Mouse (Mus musculus) myocyte (in vitro differentiated cells): ENCODE results near the gene Syn2. TPM values are rescaled to one million over a fixed set of nuclear protein-coding genes. Genes with fewer than 3 reads are reported as not detected.

ENCODE experiments used
- H3K27me3 ChIP-seq: one replicate; pipeline ENCODE4 v1.6.1; 2011; ENCODE audit not compliant: control insufficient read depth, insufficient read depth, insufficient read length
- H3K36me3 ChIP-seq: one replicate; pipeline ENCODE4 v1.6.1; 2011; ENCODE audit not compliant: control insufficient read depth, insufficient read depth
- H3K4me2 ChIP-seq: one replicate; pipeline ENCODE4 v1.6.1; 2011; ENCODE audit warnings: low read depth, control low read depth
- H3K4me3 ChIP-seq: one replicate; pipeline ENCODE4 v1.5.1; 2011; ENCODE audit warnings: mild to moderate bottlenecking, control low read depth, moderate library complexity
- H3K79me2 ChIP-seq: one replicate; pipeline ENCODE4 v1.6.1; 2011; ENCODE audit not compliant: control insufficient read depth, insufficient read depth
- H3ac ChIP-seq: one replicate; pipeline ENCODE4 v1.6.1; 2011; ENCODE audit not compliant: control insufficient read depth, insufficient read length
- CEBPB ChIP-seq: IDR thresholded peaks from 2 replicates; pipeline ENCODE4 v1.6.1; 2011; ENCODE audit warnings: mild to moderate bottlenecking, moderate library complexity; ENCODE audit not compliant: poor library complexity, insufficient read depth, severe bottlenecking
- E2F4 ChIP-seq: IDR thresholded peaks from one replicate; pipeline ENCODE4 v1.6.1; 2011; ENCODE audit warnings: mild to moderate bottlenecking, control low read depth, moderate library complexity; ENCODE audit not compliant: insufficient read depth
- MAX ChIP-seq: IDR thresholded peaks from one replicate; pipeline ENCODE4 v1.6.1; 2011; ENCODE audit warnings: low read depth, mild to moderate bottlenecking, control low read depth
- MYOD1 ChIP-seq, 3 experiments: IDR thresholded peaks; one replicate each; pipeline ENCODE4 v1.6.1; 2011; ENCODE audit warnings: control low read depth in 2 of 3, low read depth in 2 of 3, mild to moderate bottlenecking in 2 of 3, moderate library complexity in 1 of 3; ENCODE audit not compliant: insufficient read length in 2 of 3, control insufficient read depth in 1 of 3
- MYOG ChIP-seq, 3 experiments: IDR thresholded peaks; one replicate each; pipeline ENCODE4 v1.6.1; 2011; ENCODE audit warnings: control low read depth in 2 of 3, low read depth in 2 of 3, mild to moderate bottlenecking in 2 of 3; ENCODE audit not compliant: insufficient read length in 2 of 3, control insufficient read depth in 1 of 3, insufficient read depth in 1 of 3
- POLR2A ChIP-seq: IDR thresholded peaks from one replicate; pipeline ENCODE4 v1.6.1; 2011; ENCODE audit warnings: low read depth, mild to moderate bottlenecking, control low read depth, moderate library complexity; ENCODE audit not compliant: insufficient read length
- POLR2AphosphoS2 ChIP-seq: IDR thresholded peaks from one replicate; pipeline ENCODE4 v1.6.1; 2011; ENCODE audit warnings: low read depth, control low read depth; ENCODE audit not compliant: insufficient read length
- REST ChIP-seq: IDR thresholded peaks from one replicate; pipeline ENCODE4 v1.6.1; 2011; ENCODE audit warnings: mild to moderate bottlenecking, control low read depth, moderate library complexity; ENCODE audit not compliant: insufficient read depth, insufficient read length
- SRF ChIP-seq: IDR thresholded peaks from one replicate; pipeline ENCODE4 v1.6.1; 2011; ENCODE audit warnings: low read depth; ENCODE audit not compliant: control insufficient read depth, insufficient read length
- TCF12 ChIP-seq: IDR thresholded peaks from one replicate; pipeline ENCODE4 v1.6.1; 2011; ENCODE audit warnings: mild to moderate bottlenecking, control low read depth; ENCODE audit not compliant: poor library complexity, insufficient read depth, severe bottlenecking
- TCF3 ChIP-seq: IDR thresholded peaks from one replicate; pipeline ENCODE4 v1.6.1; 2011; ENCODE audit warnings: low read depth, control low read depth; ENCODE audit not compliant: insufficient read length
- USF1 ChIP-seq: IDR thresholded peaks from one replicate; pipeline ENCODE4 v1.6.1; 2011; ENCODE audit warnings: low read depth, mild to moderate bottlenecking, control low read depth, moderate library complexity
- polyA plus RNA-seq: library from polyadenylated mRNA; unstranded; fragments of >200 nt; fragmentation: generic; extraction: Trizol; gene quantifications from one replicate; pipeline ENCODE4 v1.2.1, GENCODE M21; 2012; ENCODE audit warnings: missing spikeins

Gene Syn2
- polyA plus RNA-seq, 1 experiment = 0.30 TPM

DNA sequence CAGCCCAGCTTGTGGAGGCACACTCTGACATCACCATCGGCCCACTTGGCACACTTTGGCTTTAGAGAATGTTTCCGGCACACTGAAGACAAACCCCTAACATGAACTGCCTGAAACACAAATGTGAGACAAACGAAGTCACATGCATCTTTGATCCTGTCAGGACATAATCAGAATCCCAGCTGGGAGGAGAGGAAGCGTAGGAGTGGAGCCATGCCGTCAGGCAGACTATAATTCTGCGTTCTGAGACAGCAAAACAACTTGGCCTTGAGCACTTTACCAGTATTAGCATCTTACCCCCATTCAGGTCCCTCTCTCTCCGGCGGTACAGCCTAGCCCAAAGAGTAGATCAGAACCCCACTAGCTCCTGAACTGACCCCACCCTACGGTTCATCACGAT, 138.6 kb downstream of the Syn2 start:
- TF ChIP-seq SRF (no peak), MAX (no peak), TCF12 (no peak), USF1 (no peak), REST (no peak), TCF3 (no peak), MYOG (IDR thresholded peaks at IDR 0.05; ENCODE audit: control insufficient read depth in 1 of 3, insufficient read depth in 1 of 3, insufficient read length in 2 of 3, low read depth in 2 of 3) (no peak), CEBPB (no peak), POLR2A (no peak), POLR2AphosphoS2 (no peak), E2F4 (no peak), MYOD1 (IDR thresholded peaks at IDR 0.05; ENCODE audit: control insufficient read depth in 1 of 3, insufficient read length in 2 of 3, low read depth in 2 of 3) (no peak)
- no peak overlapping the region for H3K4me2 ChIP-seq
- no peak overlapping the region for H3ac ChIP-seq
- H3K27me3 ChIP-seq = no peaks in the 10 kb centered on the region
- no peak overlapping the region for H3K4me3 ChIP-seq
- no peaks in the 10 kb centered on the region for H3K79me2 ChIP-seq
- H3K36me3 ChIP-seq = no peaks in the 10 kb centered on the region

DNA sequence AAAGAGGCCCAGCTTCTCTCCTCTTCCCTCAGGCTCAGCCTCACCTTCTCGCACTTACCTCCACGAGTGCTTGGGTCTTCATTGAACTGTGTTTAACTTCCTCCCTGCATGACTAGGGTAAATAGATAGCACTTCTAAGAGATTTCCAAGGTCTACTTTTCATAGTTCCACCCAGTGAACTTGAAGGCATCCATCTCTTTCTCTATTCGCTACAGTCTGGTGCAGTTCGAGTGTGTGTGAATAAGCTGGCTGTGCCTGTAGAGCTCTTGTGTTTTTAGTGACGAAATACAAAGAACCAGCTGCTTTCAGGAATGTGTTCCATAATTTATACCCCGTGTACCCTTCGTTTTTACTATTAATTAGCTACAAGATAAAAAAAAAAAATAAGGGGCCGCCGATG, 140.0 kb downstream of the Syn2 start:
- Histone ChIP-seq H3K4me2 (no peak overlapping the region), H3K36me3 (no peaks in the 10 kb centered on the region), H3K4me3 (no peak overlapping the region), H3K27me3 (no peaks in the 10 kb centered on the region), H3K79me2 (no peaks in the 10 kb centered on the region), H3ac (no peak overlapping the region)
- no peak for TF ChIP-seq E2F4
- no peak for TF ChIP-seq POLR2AphosphoS2
- TF ChIP-seq TCF12 = no peak
- no peak for TF ChIP-seq POLR2A
- TF ChIP-seq MYOD1 (IDR thresholded peaks at IDR 0.05; ENCODE audit: control insufficient read depth in 1 of 3, insufficient read length in 2 of 3, low read depth in 2 of 3) = no peak
- TF ChIP-seq TCF3 = no peak
- TF ChIP-seq MYOG (IDR thresholded peaks at IDR 0.05; ENCODE audit: control insufficient read depth in 1 of 3, insufficient read depth in 1 of 3, insufficient read length in 2 of 3, low read depth in 2 of 3) = no peak
- TF ChIP-seq CEBPB = no peak
- TF ChIP-seq REST = no peak
- no peak for TF ChIP-seq MAX
- TF ChIP-seq SRF = no peak
- no peak for TF ChIP-seq USF1

DNA sequence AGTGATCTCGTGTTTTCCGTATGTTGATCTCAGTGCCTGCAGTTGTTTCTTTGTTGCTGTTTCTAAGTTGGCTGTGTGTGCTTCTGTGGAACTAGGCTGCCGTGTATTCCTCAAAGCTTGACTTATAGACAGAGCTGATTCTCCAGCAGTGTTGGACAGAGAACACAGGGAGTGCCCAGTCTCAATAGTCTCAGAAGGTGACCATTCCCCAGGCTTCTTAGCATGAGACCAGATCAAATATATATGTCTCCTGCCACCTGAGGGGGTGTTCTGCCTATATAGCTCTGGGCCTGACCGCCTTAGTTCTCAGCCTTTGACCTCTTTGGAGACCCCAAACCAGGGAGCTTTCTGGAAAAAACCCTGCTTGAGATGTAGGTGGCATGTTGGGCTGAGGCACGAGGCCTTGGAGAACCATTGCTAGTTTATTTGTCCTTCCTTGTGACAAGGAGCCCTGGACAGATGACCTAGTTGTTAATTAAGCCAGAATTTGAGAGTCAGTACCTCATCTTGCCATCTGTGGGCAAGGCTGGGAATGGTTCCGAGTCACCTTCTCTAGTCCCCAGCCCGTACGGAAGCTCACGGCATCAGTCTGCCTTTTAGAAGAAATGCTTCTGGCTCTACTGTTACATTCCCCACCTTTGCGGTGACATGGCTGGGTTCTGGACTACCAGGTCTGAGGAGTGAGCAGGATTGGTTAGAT, 140.6 kb downstream of the Syn2 start:
- H3K79me2 ChIP-seq = no peaks in the 10 kb centered on the region
- no peaks in the 10 kb centered on the region for H3K36me3 ChIP-seq
- H3K27me3 ChIP-seq = no peaks in the 10 kb centered on the region
- no peak overlapping the region for H3K4me3 ChIP-seq
- H3K4me2 ChIP-seq = no peak overlapping the region
- TF ChIP-seq MAX (no peak), REST (no peak), USF1 (no peak), POLR2AphosphoS2 (no peak), CEBPB (no peak), MYOD1 (IDR thresholded peaks at IDR 0.05; ENCODE audit: control insufficient read depth in 1 of 3, insufficient read length in 2 of 3, low read depth in 2 of 3) (no peak), SRF (no peak), TCF12 (no peak), MYOG (IDR thresholded peaks at IDR 0.05; ENCODE audit: control insufficient read depth in 1 of 3, insufficient read depth in 1 of 3, insufficient read length in 2 of 3, low read depth in 2 of 3) (no peak), TCF3 (no peak), E2F4 (no peak), POLR2A (no peak)
- no peak overlapping the region for H3ac ChIP-seq

DNA sequence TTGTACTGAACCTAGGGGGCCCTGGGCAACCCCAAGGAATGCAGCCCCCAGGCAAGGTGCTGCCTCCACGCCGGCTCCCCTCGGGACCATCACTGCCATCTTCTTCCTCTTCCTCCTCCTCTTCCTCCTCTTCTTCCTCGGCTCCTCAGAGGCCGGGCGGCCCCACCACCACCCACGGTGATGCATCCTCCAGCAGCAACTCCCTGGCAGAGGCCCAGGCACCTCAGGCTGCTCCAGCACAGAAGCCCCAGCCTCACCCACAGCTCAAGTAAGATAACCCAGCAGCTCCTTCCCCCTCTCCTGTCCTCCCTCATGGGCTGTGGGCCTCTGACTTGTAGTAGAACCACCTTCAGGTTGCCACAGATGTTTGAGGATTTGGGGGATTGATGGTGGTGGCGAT, 143.4 kb downstream of the Syn2 start:
- H3K36me3 ChIP-seq = no peaks in the 10 kb centered on the region
- H3ac ChIP-seq = no peak overlapping the region
- H3K27me3 ChIP-seq = no peaks in the 10 kb centered on the region
- TF ChIP-seq E2F4 (no peak), TCF3 (no peak), MYOG (IDR thresholded peaks at IDR 0.05; ENCODE audit: control insufficient read depth in 1 of 3, insufficient read depth in 1 of 3, insufficient read length in 2 of 3, low read depth in 2 of 3) (no peak), TCF12 (no peak), USF1 (no peak), POLR2AphosphoS2 (no peak), REST (no peak)
- no peaks in the 10 kb centered on the region for H3K79me2 ChIP-seq
- H3K4me2 ChIP-seq = no peak overlapping the region
- no peak overlapping the region for H3K4me3 ChIP-seq

DNA sequence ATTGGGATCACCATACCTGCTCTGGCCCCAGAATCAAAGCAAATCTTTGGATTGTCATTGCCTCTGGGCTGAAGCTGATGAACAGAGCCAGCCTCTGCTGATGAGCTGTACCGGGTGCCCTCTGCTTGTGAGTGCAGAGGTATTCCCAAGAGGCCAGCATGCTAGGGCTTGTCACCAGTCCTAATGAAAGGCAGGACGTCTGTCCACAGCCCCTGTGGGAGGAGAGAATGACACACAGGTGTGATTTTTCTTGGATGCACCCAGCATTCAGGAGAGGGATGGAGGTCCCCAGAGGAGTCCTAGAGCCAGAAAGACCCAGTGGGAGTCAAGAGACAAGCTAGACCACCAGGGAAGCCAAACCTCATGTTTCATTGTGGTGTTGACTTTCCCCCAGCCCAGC, 144.9 kb downstream of the Syn2 start:
- Histone ChIP-seq H3K27me3 (no peaks in the 10 kb centered on the region), H3K79me2 (no peaks in the 10 kb centered on the region), H3K4me2 (no peak overlapping the region), H3K36me3 (no peaks in the 10 kb centered on the region), H3ac (no peak overlapping the region), H3K4me3 (no peak overlapping the region)
- no peak for TF ChIP-seq TCF12
- TF ChIP-seq USF1 = no peak
- no peak for TF ChIP-seq POLR2A
